Mouse (Mus musculus) liver, embryonic 14.5 days (tissue): ENCODE results near the gene Dnah3.

Experiments used
- CTCF ChIP-seq: IDR thresholded peaks from 2 replicates; pipeline ENCODE4 v1.5.1; 2016; ENCODE audit warnings: antibody characterized with exemption, low read depth, control low read depth
- EP300 ChIP-seq: IDR thresholded peaks from 2 replicates; pipeline ENCODE4 v1.6.1; 2016; ENCODE audit warnings: antibody characterized with exemption, low read depth

DNA sequence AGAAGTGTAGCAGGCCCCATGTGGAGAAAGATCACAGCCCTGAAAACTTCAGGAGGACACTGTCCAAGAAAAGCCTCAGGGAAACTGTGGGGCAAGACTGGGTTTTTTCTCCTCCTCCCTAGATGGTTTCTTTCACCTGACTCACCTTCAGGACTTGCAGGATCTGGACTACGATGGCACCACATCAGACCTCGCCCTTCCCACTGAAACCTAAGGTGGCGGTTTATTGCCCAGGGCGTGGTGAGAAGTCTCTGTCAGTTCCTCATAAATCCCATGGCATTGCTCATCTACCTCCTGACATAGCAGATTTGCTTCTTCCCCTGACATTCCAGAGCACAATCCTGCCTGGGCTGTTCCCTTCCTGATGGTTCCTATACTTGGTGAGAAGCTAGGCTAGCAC is 135.6 kb downstream of the Dnah3 start:
- no peak for TF ChIP-seq CTCF
- no peak for TF ChIP-seq EP300
